Mouse (Mus musculus) ovary, adult 18-20 months (tissue): ENCODE measurements around the gene Rnf41.

Source experiments
- DNase-seq: peaks from one replicate; pipeline ENCODE4 v3.0.0; 2022; ENCODE audit warnings: low spot score, mixed read lengths

Gene Rnf41

DNA sequence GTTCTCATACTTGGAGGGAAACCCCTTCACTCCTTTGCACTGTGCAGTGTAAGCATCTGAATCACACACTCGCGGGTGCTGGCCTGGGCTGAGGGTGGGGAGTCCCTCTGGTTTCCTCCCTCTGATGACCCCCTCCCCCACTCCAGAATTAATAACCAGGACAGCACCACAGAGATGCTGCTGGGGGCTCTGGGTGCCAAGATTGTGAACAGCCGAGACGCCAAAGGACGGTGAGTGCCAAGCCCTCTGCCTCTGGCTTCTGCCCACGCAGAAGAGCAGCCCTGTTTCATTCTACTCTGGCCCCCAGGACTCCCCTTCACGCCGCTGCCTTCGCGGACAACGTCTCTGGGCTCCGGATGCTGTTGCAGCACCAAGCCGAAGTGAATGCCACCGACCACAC is 22.5 kb upstream of the Rnf41 start:
- DNase-seq, result peak; percentile 6

DNA sequence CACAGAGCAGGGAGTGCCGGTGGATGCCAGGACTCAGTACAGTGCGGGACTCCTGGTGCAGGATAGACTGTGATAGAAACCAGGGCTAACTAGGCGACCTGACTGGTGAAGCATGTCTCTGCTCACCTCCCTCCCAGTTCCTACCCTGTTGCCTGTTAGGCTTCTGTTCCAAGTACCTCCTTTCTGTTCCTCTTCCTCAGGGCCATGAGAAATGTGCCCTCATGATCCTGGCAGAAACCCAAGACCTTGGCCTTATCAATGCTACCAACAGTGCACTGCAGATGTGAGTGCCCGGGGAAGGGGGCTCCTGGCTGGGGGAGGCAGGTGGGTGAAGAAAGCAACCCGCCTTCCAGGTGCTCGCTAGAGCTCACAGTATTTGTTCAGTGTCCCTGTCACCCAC is 21.9 kb upstream of the Rnf41 start:
- DNase-seq, result peak; percentile 73

DNA sequence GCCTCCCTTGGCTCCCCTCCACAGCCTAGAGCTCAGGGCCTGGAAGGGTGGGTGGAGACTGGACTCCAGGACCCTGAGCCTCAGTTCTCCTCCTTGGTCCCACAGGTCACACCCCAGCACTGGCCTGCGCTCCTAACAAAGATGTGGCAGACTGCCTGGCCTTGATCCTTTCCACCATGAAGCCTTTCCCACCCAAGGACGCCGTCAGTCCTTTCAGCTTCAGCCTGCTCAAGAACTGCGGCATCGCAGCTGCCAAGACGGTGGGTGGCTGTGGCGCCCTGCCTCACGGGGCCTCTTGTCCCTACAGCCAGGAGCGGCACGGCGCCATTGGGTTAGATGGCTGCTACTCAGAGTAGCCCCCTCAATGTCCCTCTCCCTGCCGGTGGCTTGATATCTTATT is 21.1 kb upstream of the Rnf41 start:
- peak; percentile 60 for DNase-seq

- DNase-seq, result no peak
These were observed 19.6 kb upstream of the Rnf41 start for GRCm38 (mm10) chr10:128391850-128392249.

DNA sequence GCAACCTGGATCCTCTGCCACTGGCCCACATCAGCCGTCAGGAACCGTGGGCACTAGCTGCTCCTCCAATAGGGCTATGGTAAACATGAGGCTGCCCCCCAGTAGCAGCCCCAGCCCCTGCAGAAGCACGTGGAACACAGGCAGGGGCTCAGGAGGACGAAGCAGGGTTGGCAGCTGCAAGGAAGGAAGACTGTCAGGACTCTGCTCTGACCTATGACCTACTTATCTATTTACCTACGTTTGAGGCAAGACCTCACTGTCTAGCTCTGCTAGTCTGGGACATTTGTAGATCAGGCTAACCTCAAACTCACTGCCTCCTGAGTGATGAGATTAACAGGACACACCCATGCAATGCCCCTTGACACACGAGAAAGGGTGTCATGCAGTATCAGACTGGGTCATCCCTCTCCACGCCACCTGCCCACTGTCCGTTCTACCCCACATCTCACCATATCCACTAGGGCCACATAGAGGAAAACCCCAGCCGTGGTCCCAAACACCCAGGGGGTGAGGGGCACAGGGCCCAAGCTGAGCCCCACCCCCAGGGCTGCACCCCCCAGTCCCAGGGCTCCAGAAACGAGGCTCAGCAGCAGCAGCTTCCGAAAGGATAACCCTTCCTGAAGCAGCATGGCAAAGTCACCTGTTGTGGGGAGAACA is 15.3 kb upstream of the Rnf41 start:
- no peak for DNase-seq

GRCm38 (mm10) chr10:128396716-128397264 is 14.7 kb upstream of the Rnf41 start:
- DNase-seq, result no peak

DNA sequence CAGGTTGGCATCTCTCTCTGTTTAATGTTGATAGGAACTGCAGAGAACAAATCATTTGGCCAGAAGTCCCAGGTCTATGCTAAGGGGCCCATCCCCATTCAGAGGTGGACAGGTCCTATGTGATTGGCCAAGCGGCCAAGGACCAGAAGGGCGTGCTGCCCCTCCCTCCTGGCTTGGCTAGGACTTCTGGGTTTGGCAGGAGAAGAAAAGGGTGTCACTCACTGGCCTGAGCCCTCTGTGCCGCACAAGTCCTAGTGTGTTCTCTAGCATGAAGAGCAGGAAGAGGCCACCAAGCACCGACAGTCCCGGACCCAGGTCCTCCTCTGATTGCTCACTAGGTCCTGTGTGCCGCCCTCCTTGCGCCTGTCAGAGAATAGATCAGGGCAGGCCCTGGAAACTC is 14.0 kb upstream of the Rnf41 start:
- no peak for DNase-seq

- no peak for DNase-seq
These were observed 11.1 kb upstream of the Rnf41 start for GRCm38 (mm10) chr10:128400338-128400737.

DNA sequence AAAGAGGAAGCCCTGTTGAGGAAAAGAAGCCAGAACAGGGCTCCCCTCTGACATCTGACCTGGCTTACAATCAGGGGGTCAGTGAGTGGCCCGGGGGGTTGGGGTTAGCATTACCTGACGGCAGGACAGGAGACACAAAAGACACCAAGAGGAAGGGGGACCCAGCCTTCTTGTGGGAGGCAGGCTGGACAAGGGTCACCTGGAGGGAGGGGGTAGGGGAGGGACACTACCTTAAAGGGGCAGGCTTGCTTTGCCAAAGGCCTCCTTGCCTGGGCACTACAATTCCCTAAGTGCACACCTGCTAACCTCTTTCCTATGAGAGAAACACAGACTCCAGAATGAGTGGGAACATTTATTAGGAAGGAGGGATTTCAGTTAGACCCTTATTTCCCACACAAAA is 10.4 kb upstream of the Rnf41 start, which contains the start of gene Slc39a5:
TSS of gene Slc39a5 (minus strand) at position 174 of the 400 bp plus-strand sequence.
- no peak for DNase-seq

DNA sequence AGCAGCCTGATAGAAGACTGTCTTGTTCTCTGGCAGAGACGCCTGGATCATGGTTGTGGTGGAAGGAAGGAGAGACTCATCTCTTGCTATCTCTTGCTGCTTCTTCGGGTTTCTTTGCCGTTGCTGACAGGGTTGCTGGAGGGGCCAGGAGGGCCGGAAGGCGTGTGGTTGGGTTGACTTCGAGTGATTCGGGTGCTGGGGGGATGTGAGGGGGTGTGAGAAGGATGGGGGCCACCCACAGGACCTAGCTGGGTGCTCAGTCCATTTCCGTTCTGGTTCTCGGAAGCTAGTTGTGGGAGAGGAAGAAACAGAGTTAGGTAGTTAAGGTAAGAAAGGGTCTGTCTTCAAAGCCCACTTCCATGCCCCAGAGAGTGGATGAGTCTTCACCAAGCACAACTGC is 9.8 kb upstream of the Rnf41 start:
- DNase-seq, result no peak

- no peak for DNase-seq
These were observed 7.5 kb upstream of the Rnf41 start for GRCm38 (mm10) chr10:128403931-128404330.

- peak; percentile 14 for DNase-seq
These were observed 2.6 kb upstream of the Rnf41 start for GRCm38 (mm10) chr10:128408591-128409535.

DNA sequence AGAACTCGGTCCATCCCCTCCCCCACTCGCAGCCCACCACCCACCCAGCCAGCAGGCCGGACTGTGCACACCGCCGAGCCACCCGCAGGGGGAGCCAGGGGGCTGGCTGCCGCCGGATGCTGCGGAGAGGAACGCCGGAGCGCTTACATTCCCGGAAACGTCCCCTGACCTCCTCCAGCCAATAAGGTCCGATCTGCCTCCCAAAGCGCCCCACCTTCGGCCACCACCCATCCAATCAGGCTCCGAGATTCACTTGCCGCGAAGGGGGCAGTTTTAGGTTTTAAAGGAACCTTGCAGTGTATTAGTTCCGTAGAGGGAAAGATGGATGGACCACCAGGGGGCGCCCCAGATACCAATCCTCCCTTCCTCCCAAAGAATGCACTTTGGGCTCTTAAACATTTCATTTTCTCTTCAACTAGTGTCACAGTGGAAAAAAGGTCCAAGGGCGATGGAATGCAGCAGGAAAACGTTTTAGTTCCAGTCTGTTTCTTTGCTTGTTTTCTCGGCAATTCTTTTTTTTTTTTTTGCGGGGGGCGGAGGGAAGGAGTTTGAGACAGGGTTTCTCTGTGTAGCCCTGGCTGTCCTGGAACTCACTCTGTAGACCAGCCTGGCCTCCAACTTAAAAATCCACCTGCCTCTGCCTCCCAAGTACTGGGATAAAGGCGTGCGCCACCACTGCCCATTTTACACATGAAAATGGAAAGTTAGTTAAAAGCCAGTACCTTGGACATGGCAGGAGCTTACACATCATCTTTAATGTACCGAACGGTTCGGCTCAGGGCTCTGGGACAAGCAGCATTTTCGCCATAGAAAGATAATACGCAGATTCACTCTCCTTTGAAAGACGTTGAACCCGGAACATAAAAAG is 1.5 kb upstream of the Rnf41 start:
- peak; percentile 96 for DNase-seq

DNA sequence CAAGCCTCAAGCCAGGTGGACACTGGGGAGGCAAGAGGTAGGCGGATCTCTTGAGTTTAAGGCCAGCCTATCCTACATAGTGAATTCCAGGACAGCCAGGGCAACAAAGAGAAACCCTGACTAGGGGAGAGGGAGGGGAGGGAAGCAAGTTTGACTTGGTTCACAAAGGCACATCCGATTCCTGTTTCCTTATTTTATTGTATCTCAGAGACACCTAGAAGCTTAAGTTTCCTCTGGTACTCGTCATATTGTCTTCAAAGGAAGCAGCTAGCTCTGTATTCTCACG is 954 bp upstream of the Rnf41 start:
- DNase-seq, result no peak

DNA sequence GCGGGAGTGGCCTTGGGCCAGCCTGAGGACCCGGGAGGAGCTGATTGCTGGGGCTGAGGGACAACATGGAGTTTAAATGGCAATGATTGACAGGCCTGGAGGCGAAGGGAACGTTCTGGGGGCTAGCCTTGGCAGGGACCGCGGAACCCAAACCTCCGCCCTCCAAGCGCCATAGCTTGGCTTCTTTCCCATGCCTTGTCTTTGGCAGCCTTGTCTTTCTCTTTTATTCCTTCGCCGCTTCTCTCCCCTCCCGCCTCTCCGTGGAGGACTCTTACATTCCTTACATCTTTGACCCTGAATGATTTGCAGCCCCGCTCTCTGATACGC is 561 bp downstream of the Rnf41 start:
- DNase-seq, result no peak

DNA sequence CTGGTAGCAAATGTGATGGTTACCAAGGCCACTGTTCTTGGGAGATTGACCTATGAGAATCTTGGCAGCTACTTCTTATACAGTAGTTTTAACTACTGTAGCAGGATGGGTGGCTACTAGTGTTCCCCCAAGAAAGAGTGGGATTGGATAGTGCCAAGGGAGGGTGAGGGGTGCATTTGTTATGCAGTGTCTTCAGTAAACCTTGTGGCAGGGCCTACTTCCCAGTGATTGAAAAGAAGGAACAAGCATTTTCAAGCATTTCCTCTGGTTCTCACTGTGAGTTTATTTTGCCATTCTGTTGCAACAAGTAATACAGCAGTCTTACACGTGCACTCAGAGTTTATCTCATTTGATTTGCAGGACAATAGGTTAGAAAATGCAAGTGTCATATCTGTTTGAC is 1.1 kb downstream of the Rnf41 start:
- DNase-seq, result no peak

DNA sequence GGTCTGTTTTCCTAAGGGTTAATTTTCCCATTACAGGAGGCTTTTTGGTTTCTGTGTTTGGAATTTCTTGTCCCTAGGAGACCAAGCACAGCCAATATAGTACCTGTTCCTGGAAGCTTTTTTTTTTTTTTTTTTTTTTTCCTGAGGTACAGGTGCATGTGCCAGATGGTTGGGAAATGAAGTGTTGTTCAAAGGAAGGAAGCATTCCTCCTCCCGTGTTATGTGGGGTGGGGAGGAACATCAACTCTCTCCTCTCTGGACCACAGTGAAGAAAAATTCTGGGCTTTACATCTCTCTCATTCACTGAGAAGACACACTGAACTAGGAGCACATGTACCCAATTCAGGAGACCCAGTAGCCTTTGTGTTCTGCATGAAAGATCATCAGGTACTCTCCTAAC is 1.6 kb downstream of the Rnf41 start:
- DNase-seq, result no peak

GRCm38 (mm10) chr10:128414848-128415247 is 3.4 kb downstream of the Rnf41 start:
- no peak for DNase-seq

DNA sequence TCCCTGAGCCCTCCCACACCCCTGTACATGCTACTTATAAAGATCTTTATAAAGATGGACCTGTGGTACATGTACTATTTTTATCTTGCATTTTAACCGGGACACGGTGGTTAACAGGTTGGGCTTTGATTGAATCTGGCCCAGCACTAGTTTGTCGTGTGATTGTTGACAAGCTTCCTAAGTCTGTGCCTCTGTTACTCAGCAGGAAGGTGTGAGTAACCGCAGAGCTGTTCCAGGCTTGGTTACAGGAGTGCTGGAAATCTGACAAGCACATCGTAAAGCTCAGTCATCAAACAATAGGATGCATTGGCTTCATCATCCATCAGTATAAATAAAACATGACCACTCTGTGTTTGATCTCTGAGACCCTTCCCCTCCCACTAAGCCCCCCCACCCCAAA is 11.0 kb downstream of the Rnf41 start:
- no peak for DNase-seq

DNA sequence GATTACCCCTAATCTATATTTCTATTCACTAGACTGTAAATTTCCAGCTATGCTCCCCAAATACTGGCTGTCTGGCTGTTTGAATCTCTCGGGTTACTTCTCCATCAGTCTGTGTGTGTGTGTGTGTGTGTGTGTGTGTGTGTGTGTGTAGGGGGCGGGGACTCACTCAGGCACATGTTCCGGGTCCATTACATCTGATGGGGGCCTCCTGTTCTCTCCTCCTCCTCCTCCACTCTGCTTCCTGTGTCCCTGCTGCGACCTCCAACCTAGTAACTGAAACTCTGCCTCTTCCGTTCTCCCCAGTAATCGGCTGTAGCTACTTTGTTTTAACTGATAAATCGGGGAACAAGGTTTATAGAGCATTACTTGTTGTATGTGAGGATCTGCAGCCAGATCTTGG is 13.1 kb downstream of the Rnf41 start:
- DNase-seq, result no peak

DNA sequence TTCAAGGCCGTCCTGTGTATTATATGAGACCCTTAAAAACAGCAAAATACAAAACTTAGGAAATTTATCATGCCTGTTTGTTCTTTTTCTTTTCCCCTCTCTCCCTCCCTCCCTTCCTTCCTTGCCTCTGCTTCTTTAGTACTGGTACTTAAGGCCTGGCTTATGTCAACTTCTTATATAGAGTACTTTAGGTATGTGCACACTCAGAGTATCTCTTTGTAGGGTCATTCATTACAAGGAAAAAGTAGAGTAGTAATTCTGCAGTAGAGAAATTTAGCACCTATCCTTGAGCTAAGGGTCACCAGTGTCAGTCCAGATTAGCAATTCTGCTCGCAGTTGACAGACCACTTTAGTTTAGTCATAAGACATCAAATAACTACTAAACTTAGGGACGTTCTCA is 13.8 kb downstream of the Rnf41 start:
- no peak for DNase-seq

- DNase-seq, result no peak
These were observed 17.6 kb downstream of the Rnf41 start for GRCm38 (mm10) chr10:128429052-128429451.

DNA sequence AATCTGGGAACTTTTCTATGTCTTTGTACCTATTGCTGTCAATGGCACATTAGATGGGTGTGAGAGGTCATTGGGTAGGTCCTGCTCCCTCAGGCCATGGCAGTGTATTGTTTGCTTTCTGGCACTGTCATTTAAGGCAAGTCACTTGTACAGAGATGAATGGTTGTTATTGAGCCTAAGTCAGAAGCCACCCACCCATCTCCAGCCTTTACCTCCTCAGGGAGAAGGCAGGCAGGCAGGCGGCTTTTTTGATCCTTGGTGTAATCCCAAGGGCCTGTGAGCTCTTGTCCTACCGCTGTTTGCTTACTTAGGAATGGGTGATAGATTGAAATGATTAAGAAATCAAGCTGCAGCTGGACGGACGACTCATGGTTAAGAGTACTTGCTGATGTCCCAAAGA is 18.0 kb downstream of the Rnf41 start:
- DNase-seq, result no peak
